Comparison of ENCODE assay signal across 8 mouse cellular contexts in the genomic region with DNA sequence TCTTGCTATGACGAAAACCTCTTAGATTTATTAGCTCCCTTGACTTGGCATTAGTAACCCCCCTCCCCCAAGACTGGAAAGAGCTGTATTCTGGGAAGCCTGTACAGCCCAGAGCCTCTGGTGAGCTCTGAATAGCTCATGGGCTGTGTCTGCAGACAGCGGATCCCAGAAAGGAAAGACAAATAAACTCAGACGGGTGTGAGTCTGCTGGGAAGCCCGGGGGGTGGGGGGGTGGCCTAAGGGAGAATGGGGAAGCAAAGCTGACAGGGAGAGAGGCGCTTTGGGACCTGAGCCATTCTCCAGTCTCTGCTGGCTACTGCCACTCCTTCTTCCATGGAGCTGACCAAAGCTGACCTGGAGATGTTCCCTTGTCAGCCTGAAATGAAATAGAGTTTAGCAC. TPM values are rescaled to one million over a fixed set of nuclear protein-coding genes. Genes with fewer than 3 reads are reported as not detected.
DNase-seq lines count a peak whose midpoint lies in the region; ATAC-seq and TF ChIP-seq lines count a peak whose summit lies in the region.

No protein-coding gene starts in this region.

- peaks cover 21% of the 10 kb centered on the region for H3K4me1 ChIP-seq in limb, embryonic 10.5 days
- H3K4me1 ChIP-seq in stomach, postnatal 0 days (replicated peaks; ENCODE audit: control insufficient read depth, insufficient read depth): peaks cover 10% of the 10 kb centered on the region

- DNase-seq in frontal cortex, postnatal 25 days (ENCODE audit: low spot score in 2 of 2): no peak
- DNase-seq in right cerebral cortex, postnatal 10 days (ENCODE audit: low spot score in 2 of 2): peak; percentile 29 to 48
- DNase-seq in right cerebral cortex, postnatal 4 days: no peak
- no peak for DNase-seq in limb, embryonic 10.5 days (ENCODE audit: low spot score)
- DNase-seq in stomach, postnatal 0 days (ENCODE audit: low spot score): peak; percentile 32
- DNase-seq in right cerebral cortex, postnatal 25 days: no peak
- DNase-seq in thymus, postnatal 14 days: no peak

- H3K9me3 ChIP-seq in limb, embryonic 10.5 days (replicated peaks): no peaks in the 10 kb centered on the region
- H3K9me3 ChIP-seq in stomach, postnatal 0 days (ENCODE audit: control insufficient read depth, low read length): no peaks in the 10 kb centered on the region

- 24% methylated on average over 5 of the region's 5 CpGs for WGBS in limb, embryonic 10.5 days
- 10% methylated on average over 5 of the region's 5 CpGs for WGBS in stomach, postnatal 0 days

- no peaks in the 10 kb centered on the region for H3K27me3 ChIP-seq in limb, embryonic 10.5 days (ENCODE audit: low read depth, poor library complexity, severe bottlenecking)
- no peaks in the 10 kb centered on the region for H3K27me3 ChIP-seq in stomach, postnatal 0 days (ENCODE audit: control insufficient read depth, insufficient read depth, low read length)

- peak; percentile 39; the same call in 1 of the 2 replicates for ATAC-seq in frontal cortex, adult (ENCODE audit: low TSS enrichment)
- 0 out of 2 replicates have a peak, but pooled peaks have one; percentile 30 for ATAC-seq in stomach, postnatal 0 days (ENCODE audit: low FRiP score, low TSS enrichment)

- TF ChIP-seq EP300 in stomach, postnatal 0 days (optimal IDR thresholded peaks at IDR 0.05): no peak

- no peak overlapping the region for H3K9ac ChIP-seq in stomach, postnatal 0 days (ENCODE audit: low read length)

- H3K4me2 ChIP-seq in stomach, postnatal 0 days (replicated peaks; ENCODE audit: low read depth): no peak overlapping the region

- no peak overlapping the region for H3K4me3 ChIP-seq in limb, embryonic 10.5 days
- H3K4me3 ChIP-seq in stomach, postnatal 0 days (ENCODE audit: low read depth, low read length): no peak overlapping the region

- peak overlapping the region; percentile 61; the same call in 1 of the 2 replicates for H3K27ac ChIP-seq in limb, embryonic 10.5 days
- H3K27ac ChIP-seq in stomach, postnatal 0 days (replicated peaks): peak overlapping the region; percentile 63

- peaks cover 21% of the 10 kb centered on the region for H3K36me3 ChIP-seq in limb, embryonic 10.5 days
- no peaks in the 10 kb centered on the region; the same call in 1 of the 2 replicates for H3K36me3 ChIP-seq in stomach, postnatal 0 days (ENCODE audit: control insufficient read depth, insufficient read depth, low read length)

- TF ChIP-seq CTCF in stomach, postnatal 0 days (IDR thresholded peaks at IDR 0.05; ENCODE audit: low read depth): no peak

RNA-seq across cellular contexts. Expression of a gene that starts 53.8 kb away (rescaled TPM):
- 55.9 and 116 TPM in 2 replicates for polyA plus RNA-seq in limb, embryonic 10.5 days (2016; fragmentation: Nextera tagmentation; extraction: Ambion mirVana)
- polyA plus RNA-seq in stomach, postnatal 0 days (2015; fragmentation: Nextera tagmentation; extraction: Ambion mirVana): 25.2 and 26.4 TPM in 2 replicates

Comparison
In these comparisons a context has a peak if more than half of its experiments do, and no peak if none do; other contexts are left out.
1. DNase-seq: peak in right cerebral cortex, postnatal 10 days (2 of 2) and stomach, postnatal 0 days (single experiment); none in frontal cortex, postnatal 25 days (0 of 2), right cerebral cortex, postnatal 4 days (single experiment), limb, embryonic 10.5 days (single experiment), right cerebral cortex, postnatal 25 days (single experiment) and thymus, postnatal 14 days (single experiment).